Mouse (Mus musculus): Measurements from ENCODE around the gene Pak4. TPM values are rescaled to one million over a fixed set of nuclear protein-coding genes. Genes with fewer than 3 reads are reported as not detected.

Pak4 gene
- polyA plus RNA-seq, 1 experiment from 2014 or later: 16.0 TPM

- Histone ChIP-seq H3K4me3 (replicated peaks) (no peak overlapping the region), H3K27me3 (replicated peaks) (no peaks in the 10 kb centered on the region), H3K9ac (replicated peaks) (no peak overlapping the region), H3K9me3 (replicated peaks) (no peaks in the 10 kb centered on the region), H3K4me1 (peaks cover 18% of the 10 kb centered on the region), H3K27ac (replicated peaks) (no peak overlapping the region), H3K4me2 (no peak overlapping the region), H3K36me3 (no peaks in the 10 kb centered on the region)
- no peak for ATAC-seq (ENCODE audit: low FRiP score)
- 79% methylated on average over 5 of the region's 5 CpGs for WGBS
These were observed 5.2 kb upstream of the Pak4 start for GRCm38 (mm10) chr7:28603136-28603535.

DNA sequence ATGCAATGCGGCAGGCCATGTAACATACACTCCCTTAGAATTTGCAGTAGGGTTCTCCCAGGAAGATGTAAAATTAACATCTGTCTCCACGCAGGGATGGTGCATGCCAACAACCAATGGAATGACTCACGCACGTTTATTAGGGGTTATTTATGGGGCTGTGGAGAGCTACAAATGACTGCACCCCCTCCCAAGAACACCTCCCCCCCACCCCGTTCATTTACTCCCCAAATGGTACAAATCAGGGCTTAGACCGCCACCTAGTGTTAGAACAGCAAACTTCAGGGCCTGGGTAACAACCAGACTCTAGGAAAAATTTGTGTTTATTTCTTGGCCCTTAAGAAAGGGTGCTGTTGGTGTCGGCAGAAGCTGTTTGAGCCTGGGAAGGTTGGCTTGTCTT lies 3.7 kb upstream of the Pak4 start:
- Histone ChIP-seq H3K27ac (replicated peaks) (peak overlapping the region; percentile 76), H3K27me3 (replicated peaks) (no peaks in the 10 kb centered on the region), H3K9ac (replicated peaks) (no peak overlapping the region), H3K4me2 (peak overlapping the region; percentile 47), H3K4me3 (replicated peaks) (no peak overlapping the region), H3K4me1 (peaks cover 27% of the 10 kb centered on the region), H3K36me3 (no peaks in the 10 kb centered on the region), H3K9me3 (replicated peaks) (no peaks in the 10 kb centered on the region)
- 6% methylated on average over 7 of the region's 7 CpGs for WGBS
- ATAC-seq (ENCODE audit: low FRiP score): peak; percentile 60

DNA sequence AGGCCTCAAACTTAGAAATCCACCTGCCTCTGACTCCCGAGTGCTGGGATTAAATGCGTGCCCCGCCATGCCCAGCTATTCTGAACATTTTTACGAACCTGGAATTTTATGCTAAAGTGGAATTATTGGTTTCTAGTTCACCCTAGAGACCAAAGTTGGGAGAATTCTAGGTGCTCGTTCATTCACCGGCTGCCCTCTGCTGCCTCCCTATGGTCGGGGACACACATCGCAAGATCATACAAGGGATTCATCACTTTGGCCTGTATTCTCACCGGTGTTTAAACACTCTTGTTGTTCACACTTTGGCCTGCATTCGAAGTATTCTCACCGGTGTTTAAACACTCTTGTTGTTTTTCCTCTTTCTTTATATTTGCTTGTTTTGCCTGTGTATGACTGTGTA lies 3.0 kb upstream of the Pak4 start:
- H3K4me3 ChIP-seq (replicated peaks): no peak overlapping the region
- H3K36me3 ChIP-seq: no peaks in the 10 kb centered on the region
- no peaks in the 10 kb centered on the region for H3K9me3 ChIP-seq (replicated peaks)
- peak overlapping the region; percentile 76 for H3K27ac ChIP-seq (replicated peaks)
- 11% methylated on average over 11 of the region's 11 CpGs for WGBS
- H3K4me2 ChIP-seq: no peak overlapping the region; the same call in 1 of the 2 replicates
- H3K27me3 ChIP-seq (replicated peaks): no peaks in the 10 kb centered on the region
- H3K9ac ChIP-seq (replicated peaks): no peak overlapping the region
- H3K4me1 ChIP-seq: peaks cover 34% of the 10 kb centered on the region
- ATAC-seq (ENCODE audit: low FRiP score): 0 out of 2 replicates have a peak, but pooled peaks have one; percentile 12

- Histone ChIP-seq H3K4me3 (replicated peaks) (no peak overlapping the region), H3K27me3 (replicated peaks) (no peaks in the 10 kb centered on the region), H3K36me3 (no peaks in the 10 kb centered on the region), H3K4me2 (no peak overlapping the region), H3K9ac (replicated peaks) (no peak overlapping the region), H3K27ac (replicated peaks) (no peak overlapping the region), H3K9me3 (replicated peaks) (no peaks in the 10 kb centered on the region), H3K4me1 (peaks cover 52% of the 10 kb centered on the region)
- 67% methylated on average over 2 of the region's 2 CpGs for WGBS
- no peak for ATAC-seq (ENCODE audit: low FRiP score)
These were observed 966 bp upstream of the Pak4 start for GRCm38 (mm10) chr7:28598951-28599350.

DNA sequence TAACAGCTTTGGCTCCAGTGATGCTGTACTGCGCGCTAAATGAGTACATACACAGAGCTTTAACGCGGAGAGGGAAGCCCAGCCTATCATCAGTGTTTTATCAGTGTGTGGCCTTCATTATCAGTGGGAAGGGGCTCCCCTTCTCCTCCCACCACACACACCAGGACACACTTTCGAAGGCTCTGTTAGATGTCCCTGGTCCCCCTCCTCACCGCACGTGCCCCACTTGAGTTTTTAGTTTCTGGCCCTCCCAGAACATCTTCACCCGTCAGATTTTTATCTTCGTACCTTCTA lies 761 bp downstream of the Pak4 start:
- Histone ChIP-seq H3K27me3 (replicated peaks) (no peaks in the 10 kb centered on the region), H3K4me1 (peaks cover 66% of the 10 kb centered on the region), H3K9me3 (replicated peaks) (no peaks in the 10 kb centered on the region), H3K36me3 (no peaks in the 10 kb centered on the region), H3K9ac (replicated peaks) (peak overlapping the region; percentile 59), H3K4me2 (peak overlapping the region; percentile 84), H3K27ac (replicated peaks) (peak overlapping the region; percentile 89), H3K4me3 (replicated peaks) (peak overlapping the region; percentile 61)
- peak; percentile 0; the same call in 1 of the 2 replicates for ATAC-seq (ENCODE audit: low FRiP score)
- 6% methylated on average over 9 of the region's 9 CpGs for WGBS

DNA sequence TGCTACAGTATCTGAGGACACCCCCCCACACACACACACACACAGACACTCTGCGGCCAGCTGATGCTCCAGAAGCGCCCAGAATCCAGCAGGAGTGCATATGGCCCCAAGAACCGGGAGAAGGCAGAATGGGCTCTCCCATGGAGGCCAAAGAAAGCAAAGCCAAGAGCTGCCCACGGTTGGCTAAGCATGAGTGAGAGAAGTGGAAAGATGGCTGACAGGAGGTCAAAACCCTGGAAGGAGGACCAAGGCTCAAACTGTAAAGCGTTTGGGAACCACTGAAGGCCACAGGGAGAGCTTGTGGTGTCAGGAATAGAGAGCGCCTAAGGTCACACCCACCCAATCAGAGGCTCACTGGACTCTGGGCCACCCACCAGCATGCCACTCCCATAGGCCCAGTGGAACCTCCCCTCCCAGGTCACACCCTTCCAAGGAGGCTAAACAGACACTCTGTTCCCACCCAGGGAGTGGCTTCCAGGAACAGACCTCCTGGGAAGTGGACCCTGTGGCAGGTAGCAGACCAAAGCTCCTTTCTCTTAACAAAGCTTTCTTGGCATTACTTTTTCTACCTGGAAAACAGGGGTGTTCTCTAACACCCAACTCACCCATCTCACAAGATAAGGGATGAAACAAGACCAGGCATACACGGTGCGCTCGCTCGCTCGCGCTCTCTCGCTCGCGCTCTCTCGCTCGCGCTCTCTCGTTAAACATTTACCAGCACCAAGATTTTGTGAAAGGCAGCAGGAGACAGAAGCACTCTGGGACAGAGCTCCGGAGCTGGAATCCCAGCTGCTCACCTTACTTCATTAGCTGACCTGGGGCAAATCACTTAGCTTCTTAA lies 1.3 kb downstream of the Pak4 start:
- H3K27ac ChIP-seq (replicated peaks): peak overlapping the region; percentile 89

GRCm38 (mm10) chr7:28595751-28596435 lies 2.1 kb downstream of the Pak4 start:
- no peak for ATAC-seq (ENCODE audit: low FRiP score)
- Histone ChIP-seq H3K36me3 (no peaks in the 10 kb centered on the region), H3K27me3 (replicated peaks) (no peaks in the 10 kb centered on the region), H3K9ac (replicated peaks) (no peak overlapping the region), H3K27ac (replicated peaks) (no peak overlapping the region), H3K4me2 (peak overlapping the region; percentile 84), H3K4me3 (replicated peaks) (peak overlapping the region; percentile 61; the same call in 1 of the 2 replicates), H3K4me1 (peaks cover 58% of the 10 kb centered on the region), H3K9me3 (replicated peaks) (no peaks in the 10 kb centered on the region)
- 76% methylated on average over 8 of the region's 8 CpGs for whole genome bisulfite sequencing

More for the DNA sequence above, 1.3 kb downstream of the Pak4 start:
- peaks cover 65% of the 10 kb centered on the region for H3K4me1 ChIP-seq
- H3K27me3 ChIP-seq (replicated peaks): no peaks in the 10 kb centered on the region
- no peak for ATAC-seq (ENCODE audit: low FRiP score)
- H3K4me2 ChIP-seq: peak overlapping the region; percentile 84
- H3K4me3 ChIP-seq (replicated peaks): peak overlapping the region; percentile 61
- H3K9ac ChIP-seq (replicated peaks): peak overlapping the region; percentile 59
- H3K9me3 ChIP-seq (replicated peaks): no peaks in the 10 kb centered on the region
- H3K36me3 ChIP-seq: no peaks in the 10 kb centered on the region
- WGBS: 38% methylated on average over 20 of the region's 20 CpGs

DNA sequence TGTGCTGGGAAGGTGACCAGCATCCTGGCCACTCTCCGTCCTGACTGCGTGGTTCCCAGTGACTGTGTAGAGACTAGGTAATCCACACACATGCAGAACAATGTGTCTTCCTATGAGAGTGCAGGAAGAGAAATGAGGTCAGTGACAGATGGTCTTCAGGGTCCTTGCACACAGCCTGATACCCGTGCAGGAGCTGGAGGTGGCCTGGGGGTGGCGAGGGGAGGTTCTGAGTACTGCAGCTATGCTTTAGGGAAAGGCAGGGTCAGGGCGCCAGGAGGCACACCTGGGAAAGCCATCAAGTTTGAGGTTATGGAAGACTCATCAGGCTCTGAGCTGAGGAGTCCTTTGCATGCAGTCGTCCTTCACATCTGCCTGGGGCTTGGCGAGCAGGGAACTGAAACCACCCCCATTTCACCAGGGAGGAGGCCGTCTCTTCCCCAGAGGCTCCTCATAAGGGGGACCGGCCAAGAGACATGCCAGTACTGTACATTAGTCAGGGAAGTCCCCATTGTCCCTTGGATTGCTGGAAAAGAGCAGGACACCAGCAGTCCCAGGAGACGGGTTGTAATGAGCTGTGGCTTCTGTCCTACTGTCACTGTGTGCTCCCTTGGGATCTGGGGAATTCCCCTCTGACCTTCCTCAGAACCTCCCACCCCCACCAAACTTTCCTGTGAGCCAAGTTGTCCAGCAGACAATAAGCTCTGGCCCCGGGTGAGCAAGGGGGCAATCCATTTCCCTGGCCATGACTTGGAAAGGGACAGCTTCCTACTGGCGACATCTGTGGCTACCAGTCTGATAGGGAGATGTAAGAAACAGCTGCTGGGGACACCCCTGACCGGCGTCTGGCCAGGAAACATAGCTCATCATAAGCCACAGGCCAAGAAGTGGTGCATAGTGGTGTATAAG lies 4.5 kb downstream of the Pak4 start:
- Histone ChIP-seq H3K27me3 (replicated peaks) (no peaks in the 10 kb centered on the region), H3K36me3 (no peaks in the 10 kb centered on the region), H3K27ac (replicated peaks) (no peak overlapping the region), H3K9ac (replicated peaks) (no peak overlapping the region), H3K4me1 (peaks cover 51% of the 10 kb centered on the region), H3K4me2 (no peak overlapping the region), H3K4me3 (replicated peaks) (no peak overlapping the region), H3K9me3 (replicated peaks) (no peaks in the 10 kb centered on the region)
- 49% methylated on average over 14 of the region's 14 CpGs for WGBS
- no peak for ATAC-seq (ENCODE audit: low FRiP score)

- no peak overlapping the region for H3K4me2 ChIP-seq
- H3K9me3 ChIP-seq (replicated peaks): no peaks in the 10 kb centered on the region
- H3K4me1 ChIP-seq: peaks cover 56% of the 10 kb centered on the region
- H3K4me3 ChIP-seq (replicated peaks): no peak overlapping the region
- 65% methylated on average over 1 of the region's 1 CpGs for WGBS
- no peak for ATAC-seq (ENCODE audit: low FRiP score)
- no peak overlapping the region for H3K27ac ChIP-seq (replicated peaks)
- no peaks in the 10 kb centered on the region for H3K27me3 ChIP-seq (replicated peaks)
- H3K9ac ChIP-seq (replicated peaks): no peak overlapping the region
- H3K36me3 ChIP-seq: no peaks in the 10 kb centered on the region
These were observed 6.1 kb downstream of the Pak4 start for GRCm38 (mm10) chr7:28591862-28592261.

DNA sequence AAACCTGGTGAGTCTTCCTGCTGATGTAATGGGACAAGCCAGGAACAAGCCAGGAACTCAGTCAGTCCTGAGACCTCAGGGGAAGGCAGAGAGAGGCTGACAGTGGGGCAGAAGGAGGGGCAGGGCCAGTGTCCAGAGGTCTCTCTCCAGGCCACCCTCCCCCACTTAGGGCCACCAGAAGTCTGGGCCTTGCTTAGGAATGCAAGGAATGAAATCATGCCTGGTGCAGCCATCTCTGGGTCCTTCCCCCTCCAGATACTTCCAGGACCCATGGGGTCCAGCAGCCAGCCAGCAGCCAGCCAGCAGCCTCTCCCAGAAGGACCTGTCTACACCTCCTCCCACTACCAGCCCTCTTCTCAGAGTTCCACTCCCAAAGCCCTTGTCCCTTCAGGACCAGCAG lies 10.3 kb downstream of the Pak4 start:
- Histone ChIP-seq H3K9me3 (replicated peaks) (no peaks in the 10 kb centered on the region), H3K27me3 (replicated peaks) (no peaks in the 10 kb centered on the region), H3K4me1 (peaks cover 54% of the 10 kb centered on the region), H3K4me2 (no peak overlapping the region), H3K27ac (replicated peaks) (0 out of 2 replicates have a peak overlapping the region, but pooled peaks have one; percentile 9), H3K9ac (replicated peaks) (no peak overlapping the region), H3K4me3 (replicated peaks) (no peak overlapping the region), H3K36me3 (no peaks in the 10 kb centered on the region)
- no peak for ATAC-seq (ENCODE audit: low FRiP score)

DNA sequence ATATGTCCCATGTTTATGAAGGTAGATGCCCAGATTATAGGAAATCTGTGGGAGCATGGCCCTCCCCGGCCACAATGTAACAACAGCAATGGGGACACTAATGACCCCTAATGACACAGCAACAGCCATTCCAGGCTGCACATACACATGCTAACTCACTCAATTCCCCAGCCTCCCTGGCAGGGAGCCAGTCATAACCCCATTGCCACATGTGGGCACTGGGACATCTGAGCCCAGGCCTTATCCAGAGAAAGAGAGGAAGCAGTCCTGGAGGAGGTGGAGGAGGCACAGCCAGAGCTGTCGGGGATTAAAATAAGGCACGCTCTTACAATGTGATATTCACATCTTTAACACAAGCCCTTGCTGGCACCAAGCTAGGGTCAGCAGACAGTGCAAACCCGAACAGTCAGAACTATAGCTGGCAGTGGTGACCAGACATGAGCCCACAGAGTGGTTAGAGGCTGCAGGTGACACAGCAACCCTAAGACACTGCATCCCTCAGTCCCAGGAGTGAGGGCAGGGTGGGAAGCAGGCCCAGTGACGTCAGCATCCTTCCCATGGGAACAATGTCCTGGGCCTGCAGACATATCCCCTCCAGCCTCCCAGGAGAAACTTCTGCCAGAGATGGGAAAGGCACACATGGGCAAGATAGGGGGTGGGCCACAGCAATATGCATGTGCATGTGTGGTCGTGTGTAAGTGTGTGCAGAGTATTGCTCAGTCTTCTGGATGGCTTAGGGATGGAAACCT lies 11.1 kb downstream of the Pak4 start:
- 49% methylated on average over 6 of the region's 6 CpGs for WGBS
- no peak overlapping the region for H3K9ac ChIP-seq (replicated peaks)
- no peak overlapping the region for H3K4me3 ChIP-seq (replicated peaks)
- no peaks in the 10 kb centered on the region for H3K9me3 ChIP-seq (replicated peaks)
- no peak for ATAC-seq (ENCODE audit: low FRiP score)
- no peak overlapping the region for H3K4me2 ChIP-seq
- no peaks in the 10 kb centered on the region for H3K27me3 ChIP-seq (replicated peaks)
- no peaks in the 10 kb centered on the region for H3K36me3 ChIP-seq
- 0 out of 2 replicates have a peak overlapping the region, but pooled peaks have one; percentile 9 for H3K27ac ChIP-seq (replicated peaks)
- peaks cover 55% of the 10 kb centered on the region for H3K4me1 ChIP-seq
